Mouse (Mus musculus): ENCODE results near the gene Pcsk4.

The Pcsk4 gene

DNA sequence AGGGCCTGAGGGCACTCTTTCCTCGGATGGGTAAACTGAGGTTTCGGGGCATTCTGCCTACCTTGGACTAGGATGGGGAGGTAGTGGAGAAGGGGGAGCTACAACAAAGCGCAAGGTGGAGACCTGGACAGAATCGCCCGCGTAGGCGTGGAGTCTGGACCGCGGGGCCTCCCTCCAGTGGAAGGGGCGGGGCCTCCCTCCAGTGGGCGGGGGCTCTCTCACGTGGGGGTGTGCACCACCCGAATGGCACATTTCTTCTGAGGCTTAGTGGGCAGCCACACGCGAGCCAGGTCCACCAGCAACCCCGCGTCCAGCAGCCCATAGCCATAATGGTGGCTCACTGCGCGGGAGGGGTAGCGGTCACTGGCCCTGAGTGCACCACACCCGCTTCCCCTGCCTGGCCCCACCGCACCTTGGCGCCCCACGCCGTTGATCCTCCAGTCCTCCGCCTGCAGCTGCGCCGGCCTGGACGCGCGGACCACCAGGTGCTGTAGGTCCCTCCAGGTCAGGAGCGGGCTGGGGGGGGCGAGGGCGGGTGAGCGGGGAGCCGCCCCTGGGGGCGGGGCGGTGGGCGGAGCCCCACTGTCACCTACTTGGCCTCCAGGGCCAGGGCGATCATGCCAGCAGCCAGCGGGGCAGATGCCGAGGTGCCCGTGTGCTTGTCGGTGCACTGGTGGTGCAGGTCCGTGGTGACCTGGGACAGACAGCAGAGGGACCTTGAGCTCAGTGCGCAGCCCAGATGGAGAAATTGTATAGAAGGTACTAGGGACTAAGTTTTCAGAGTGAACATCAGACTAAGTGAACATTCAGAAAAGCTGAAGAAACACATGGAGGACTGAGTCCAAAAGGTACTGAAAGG, 5.8 kb downstream of the Pcsk4 start:
- peak; percentile 50 for DNase-seq (ENCODE audit: low read depth, low spot score)

DNA sequence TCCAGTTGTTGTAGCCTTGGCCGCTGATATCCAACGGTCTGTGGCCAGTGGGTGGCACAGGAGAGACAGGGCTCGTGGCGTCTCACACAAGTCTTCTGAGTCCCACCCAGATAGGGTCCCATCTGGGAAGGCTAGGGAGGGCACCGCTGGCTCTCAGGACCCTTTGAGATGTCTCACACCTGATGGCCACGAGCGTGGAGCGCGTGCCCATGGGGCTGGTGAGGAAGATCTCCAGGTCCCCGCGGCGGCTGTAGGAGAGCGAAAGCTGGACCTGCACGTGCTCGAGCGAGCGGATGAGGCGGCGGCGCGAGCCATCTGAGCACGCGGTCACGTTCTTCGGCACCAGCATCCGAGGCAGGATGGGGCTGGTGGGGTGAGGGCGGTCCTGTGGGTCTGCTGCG, 6.5 kb downstream of the Pcsk4 start:
- DNase-seq (ENCODE audit: low read depth, low spot score): no peak

DNA sequence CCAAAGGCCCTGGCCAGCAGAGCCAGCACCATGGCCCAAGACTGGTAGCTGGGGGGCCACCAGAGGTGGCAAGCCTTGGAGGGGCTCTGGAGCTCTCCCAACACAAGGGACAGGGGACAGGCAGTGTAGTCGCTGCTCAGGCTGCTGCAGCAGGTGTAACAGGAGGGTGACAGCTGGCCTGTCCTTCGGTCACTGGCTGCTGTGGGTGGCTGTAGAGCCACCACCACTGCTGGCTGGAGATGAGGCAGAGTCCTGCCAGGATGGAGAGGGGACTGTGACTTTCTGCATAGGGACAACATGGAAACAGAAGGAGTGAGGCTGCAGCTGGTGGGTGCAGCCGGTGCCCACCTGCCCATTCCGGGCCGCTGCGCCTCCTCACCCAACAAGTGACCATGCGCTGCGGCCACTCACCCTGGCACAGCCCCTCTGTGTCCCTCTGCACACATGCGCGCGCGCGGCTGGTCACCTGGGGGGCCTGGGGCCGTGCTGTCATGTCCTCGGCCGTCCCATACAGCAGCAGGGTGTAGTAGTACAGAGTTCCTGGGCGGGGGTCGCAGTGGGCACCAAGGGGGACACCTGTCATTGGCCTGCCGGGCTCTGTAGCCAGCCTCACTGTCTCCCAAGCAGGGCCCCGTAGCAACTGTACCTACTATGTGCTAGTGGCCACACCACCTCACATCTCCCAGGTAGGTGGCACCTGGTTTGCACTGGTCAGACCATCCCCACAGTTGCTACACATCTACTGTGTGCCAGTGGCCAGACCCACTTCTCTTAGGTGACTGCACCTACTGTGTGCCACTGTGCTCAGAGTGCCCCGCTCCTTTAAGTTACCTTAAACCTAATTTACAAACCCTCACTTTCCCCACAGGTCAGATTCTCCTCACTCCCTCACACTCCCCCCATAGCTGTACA, 7.4 kb downstream of the Pcsk4 start:
- no peak for DNase-seq (ENCODE audit: low read depth, low spot score)

DNA sequence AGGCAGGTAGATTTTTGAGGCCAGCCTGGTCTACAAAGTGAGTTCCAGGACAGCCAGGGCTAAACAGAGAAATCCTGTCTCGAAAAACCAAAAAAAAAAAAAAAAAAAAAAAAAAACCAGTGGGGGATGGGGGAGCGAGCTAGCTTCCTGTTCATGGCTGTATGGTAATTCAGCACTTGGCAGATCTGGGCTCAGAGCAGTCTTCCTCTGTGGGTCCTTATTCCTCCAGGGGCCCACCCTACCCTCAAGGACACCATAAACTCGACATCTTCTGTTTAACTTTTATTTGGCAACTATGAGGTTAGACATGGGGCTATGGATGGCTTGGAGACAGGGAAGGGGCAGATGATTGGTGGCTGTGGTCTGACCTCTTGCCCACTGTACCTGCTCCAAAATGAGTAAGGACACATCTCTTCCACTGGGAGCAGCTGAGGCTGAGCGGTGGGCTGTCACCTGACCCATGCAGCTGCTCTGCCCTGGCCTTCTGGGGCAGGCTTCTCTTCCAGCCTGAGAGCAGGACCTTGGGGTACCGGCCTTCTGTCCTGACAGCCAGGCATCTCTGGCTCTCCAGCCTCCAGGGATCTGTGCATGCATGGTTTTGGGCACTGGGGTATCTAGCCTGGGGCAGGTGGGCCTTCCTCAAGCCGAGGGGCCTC, 8.2 kb downstream of the Pcsk4 start:
- no peak for DNase-seq (ENCODE audit: low read depth, low spot score)

DNA sequence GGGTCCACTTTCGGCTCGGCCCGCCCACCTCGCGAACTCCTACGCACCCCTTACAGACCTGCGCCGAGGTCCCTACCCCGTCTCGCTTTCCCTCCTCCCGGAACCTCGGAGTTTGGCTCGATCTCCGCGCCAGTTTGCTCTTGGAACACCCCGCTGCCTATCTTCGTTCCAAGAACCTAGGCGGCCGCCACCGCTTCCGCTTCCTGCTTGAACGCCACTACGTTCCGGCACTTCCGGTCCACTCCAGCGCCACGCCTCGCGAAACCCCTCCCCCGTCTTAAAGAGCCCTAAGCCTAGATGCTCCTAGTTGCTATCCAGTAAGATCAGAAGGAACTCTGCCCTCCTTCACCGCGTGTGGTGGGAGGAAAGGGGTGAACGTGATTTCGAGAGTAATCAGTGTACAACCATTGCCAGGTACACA, 8.9 kb downstream of the Pcsk4 start, which contains the start of gene 2310011J03Rik:
2310011J03Rik (minus strand) TSS at position 198 of the 421 bp plus-strand sequence.
- DNase-seq (ENCODE audit: low read depth, low spot score): peak; percentile 88

DNA sequence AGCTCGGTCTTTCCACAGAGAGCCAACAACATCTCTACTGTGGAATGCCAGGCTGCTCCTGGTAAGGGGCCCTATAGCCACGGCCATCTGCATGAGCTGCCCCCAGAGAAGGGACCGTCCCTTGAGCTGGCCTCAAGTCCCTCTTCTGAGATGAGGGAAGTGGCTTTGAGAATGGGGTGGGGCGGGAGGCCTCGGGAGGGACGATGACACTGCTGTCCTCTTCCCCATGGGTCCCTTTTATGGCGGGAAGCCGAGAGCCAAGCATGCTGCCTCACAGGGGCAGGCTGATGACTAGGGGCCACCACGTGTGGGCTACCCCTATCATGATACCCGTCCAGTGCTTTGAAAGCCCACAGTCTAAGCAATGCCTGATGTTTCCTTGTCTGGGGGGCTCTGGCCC, 12.3 kb downstream of the Pcsk4 start:
- DNase-seq (ENCODE audit: low read depth, low spot score): no peak

DNA sequence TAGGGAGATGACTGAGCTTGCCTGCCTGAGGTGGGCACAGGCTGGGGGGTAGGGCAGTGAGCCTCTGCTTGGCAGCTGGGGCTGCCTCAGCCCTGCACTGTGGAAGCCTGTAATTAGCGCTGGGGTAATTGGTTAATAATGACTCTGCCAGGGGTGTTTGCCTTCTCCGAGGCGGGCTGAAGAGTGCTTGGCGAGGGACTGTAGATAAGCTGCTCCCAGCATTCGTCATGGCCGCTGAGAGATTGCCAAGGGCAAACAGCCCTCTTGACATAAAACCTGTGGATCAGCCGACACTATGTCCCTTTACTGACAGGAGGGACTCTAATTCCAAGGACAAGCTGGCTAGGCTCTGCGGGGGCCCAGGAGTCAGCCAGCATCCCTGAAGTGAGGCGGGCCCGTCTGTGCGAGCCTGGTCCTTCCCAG, 12.9 kb downstream of the Pcsk4 start:
- no peak for DNase-seq (ENCODE audit: low read depth, low spot score)

DNA sequence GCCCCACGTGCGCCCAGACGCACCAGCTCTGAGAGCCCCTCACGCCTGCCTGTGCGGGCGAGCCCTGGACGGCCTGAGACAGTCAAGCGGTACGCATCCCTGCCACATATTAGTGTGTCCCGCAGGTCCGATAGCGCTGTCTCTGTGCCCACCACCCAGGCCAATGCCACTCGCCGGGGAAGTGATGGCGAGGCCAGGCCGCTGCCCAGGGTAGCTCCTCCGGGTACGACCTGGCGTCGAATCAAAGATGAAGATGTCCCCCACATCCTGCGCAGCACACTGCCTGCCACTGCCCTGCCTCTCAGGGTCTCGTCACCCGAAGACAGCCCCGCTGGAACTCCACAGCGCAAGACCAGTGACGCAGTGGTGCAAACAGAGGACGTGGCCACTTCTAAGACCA, 14.0 kb downstream of the Pcsk4 start:
- no peak for DNase-seq (ENCODE audit: low read depth, low spot score)

DNA sequence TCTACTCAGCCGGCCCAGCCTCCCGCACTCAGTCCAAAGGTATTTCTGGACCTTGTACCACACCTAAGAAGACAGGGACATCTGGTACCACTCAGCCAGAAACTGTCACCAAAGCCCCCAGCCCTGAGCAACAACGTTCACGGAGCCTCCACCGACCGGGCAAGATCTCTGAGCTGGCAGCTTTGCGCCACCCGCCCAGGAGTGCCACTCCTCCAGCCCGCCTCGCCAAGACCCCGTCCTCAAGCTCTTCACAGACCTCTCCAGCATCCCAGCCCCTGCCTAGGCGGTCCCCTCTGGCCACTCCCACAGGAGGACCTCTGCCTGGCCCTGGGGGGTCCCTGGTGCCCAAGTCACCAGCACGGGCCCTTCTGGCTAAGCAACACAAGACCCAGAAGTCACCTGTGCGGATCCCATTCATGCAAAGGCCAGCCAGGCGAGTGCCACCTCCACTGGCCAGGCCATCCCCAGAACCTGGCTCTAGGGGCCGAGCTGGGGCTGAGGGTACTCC, 14.8 kb downstream of the Pcsk4 start:
- no peak for DNase-seq (ENCODE audit: low read depth, low spot score)

DNA sequence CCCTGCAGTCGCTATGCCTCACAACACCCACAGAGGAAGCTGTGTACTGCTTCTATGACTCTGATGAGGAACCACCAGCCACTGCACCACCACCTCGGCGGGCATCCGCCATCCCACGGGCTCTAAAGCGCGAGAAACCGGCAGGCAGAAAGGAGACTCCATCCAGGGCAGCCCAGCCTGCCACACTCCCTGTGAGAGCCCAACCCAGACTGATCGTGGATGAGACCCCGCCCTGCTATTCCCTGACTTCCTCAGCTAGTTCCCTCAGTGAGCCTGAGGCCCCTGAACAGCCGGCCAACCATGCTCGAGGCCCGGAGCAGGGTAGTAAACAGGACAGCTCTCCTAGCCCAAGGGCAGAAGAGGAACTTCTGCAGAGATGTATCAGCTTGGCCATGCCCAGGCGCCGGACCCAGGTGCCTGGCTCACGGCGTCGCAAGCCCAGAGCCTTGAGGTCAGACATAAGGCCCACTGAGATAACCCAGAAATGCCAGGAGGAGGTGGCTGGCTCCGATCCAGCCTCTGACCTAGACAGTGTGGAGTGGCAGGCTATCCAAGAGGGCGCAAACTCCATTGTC, 15.6 kb downstream of the Pcsk4 start:
- no peak for DNase-seq (ENCODE audit: low read depth, low spot score)

DNA sequence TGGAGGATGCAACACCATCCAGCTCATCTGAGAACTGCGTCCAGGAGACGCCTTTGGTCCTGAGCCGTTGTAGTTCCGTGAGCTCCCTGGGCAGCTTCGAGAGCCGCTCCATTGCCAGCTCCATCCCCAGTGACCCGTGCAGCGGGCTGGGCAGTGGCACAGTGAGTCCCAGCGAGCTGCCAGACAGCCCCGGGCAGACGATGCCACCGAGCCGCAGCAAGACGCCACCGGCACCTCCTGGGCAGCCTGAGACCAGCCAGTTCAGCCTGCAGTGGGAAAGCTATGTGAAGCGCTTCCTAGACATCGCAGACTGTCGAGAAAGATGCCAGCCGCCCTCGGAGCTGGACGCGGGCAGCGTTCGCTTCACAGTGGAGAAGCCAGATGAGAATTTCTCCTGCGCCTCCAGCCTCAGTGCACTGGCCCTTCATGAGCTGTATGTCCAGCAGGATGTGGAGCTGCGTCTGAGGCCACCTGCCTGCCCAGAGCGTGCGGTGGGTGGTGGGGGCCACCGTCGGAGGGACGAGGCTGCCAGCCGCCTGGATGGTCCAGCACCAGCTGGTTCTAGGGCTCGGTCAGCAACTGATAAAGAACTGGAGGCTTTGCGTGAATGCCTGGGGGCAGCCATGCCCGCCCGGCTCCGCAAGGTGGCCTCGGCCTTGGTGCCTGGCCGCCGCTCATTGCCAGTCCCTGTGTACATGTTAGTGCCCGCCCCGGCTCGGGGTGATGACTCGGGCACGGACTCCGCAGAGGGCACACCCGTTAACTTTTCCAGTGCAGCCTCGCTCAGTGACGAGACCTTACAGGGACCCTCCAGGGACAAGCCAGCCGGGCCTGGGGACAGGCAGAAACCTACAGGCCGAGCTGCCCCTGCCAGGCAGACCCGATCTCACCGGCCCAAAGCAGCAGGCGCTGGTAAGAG, 16.5 kb downstream of the Pcsk4 start:
- no peak for DNase-seq (ENCODE audit: low read depth, low spot score)

DNA sequence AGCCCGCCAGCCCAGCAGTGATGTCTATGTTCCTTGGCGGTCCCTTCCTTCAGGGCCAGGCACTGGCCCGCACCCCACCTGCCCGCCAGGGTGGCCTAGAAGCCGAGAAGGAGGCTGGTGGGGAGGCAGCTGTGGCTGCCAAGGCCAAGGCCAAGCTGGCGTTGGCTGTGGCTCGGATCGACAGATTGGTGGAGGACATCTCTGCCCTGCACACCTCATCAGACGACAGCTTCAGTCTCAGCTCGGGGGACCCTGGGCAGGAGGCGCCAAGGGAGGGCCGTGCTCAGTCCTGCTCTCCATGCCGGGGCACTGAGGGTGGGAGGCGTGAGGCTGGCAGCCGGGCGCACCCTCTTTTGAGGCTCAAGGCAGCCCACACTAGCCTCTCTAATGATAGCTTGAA, 17.7 kb downstream of the Pcsk4 start:
- DNase-seq (ENCODE audit: low read depth, low spot score): no peak

DNA sequence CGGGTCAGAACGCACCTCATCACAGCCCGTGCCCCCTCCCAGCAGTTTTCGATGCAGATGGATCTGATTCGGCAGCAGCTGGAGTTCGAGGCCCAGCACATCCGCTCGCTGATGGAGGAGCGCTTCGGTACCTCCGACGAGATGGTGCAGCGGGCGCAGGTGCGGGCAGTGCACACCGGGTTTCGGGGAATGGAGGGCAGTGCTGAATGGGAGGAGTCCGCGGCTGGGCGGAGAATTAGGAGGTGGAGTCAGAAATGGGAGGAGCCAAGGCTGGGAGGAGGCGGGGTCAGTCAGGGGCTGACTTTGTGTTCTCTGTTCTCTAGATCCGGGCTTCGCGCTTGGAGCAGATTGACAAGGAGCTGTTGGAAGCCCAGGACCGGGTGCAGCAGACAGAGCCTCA, 24.4 kb downstream of the Pcsk4 start:
- DNase-seq (ENCODE audit: low read depth, low spot score): no peak

DNA sequence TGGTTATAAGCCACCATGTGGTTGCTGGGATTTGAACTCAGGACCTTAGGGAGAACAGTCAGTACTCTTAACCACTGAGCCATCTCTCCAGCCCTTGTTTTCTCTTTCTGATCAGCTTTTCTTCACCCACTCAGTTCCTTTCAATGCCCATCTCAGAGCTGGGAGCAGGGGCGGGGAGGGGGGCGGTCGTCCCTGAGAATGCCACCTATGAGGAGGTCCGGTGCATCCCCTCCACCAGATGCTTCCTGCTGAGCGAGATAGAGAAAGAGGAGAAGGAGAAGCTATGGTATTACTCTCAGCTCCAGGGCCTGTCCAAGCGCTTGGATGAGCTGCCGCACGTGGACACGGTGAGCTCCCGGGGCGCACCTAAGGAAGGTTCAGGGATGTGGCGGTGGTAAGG, 24.8 kb downstream of the Pcsk4 start:
- no peak for DNase-seq (ENCODE audit: low read depth, low spot score)

DNA sequence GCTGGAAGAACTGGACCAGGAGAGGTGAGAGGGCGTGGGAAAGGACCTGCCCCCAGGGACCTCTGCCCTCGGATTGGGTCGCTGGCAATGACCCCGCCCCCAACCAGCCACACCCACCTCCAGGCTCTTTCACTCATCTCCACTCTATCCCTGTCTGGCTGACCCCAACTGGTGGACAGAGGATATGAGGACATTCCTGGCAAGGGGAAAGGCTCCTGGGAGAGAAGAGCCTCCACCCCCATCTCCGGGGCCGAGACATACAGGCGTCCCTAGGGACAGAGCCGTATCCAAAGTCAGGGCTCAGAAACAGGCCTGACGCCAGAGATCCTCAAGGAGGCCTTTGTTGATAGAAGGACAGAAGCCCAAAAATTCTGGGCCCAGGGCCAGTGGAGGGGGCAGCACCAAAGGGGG, 26.8 kb downstream of the Pcsk4 start:
- DNase-seq (ENCODE audit: low read depth, low spot score): no peak

DNA sequence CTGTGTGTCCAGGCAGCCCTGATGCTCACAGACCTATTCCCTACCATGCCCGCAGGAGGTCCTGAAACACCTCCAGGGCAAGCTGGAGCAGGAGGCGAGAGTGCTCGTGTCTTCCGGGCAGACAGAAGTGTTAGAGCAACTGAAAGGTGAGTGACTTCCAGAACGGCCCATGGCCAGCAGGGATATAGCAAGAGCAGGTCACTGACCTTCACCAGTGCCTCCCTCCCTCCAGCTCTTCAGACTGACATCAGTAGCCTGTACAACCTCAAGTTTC, 27.3 kb downstream of the Pcsk4 start:
- no peak for DNase-seq (ENCODE audit: low read depth, low spot score)

DNA sequence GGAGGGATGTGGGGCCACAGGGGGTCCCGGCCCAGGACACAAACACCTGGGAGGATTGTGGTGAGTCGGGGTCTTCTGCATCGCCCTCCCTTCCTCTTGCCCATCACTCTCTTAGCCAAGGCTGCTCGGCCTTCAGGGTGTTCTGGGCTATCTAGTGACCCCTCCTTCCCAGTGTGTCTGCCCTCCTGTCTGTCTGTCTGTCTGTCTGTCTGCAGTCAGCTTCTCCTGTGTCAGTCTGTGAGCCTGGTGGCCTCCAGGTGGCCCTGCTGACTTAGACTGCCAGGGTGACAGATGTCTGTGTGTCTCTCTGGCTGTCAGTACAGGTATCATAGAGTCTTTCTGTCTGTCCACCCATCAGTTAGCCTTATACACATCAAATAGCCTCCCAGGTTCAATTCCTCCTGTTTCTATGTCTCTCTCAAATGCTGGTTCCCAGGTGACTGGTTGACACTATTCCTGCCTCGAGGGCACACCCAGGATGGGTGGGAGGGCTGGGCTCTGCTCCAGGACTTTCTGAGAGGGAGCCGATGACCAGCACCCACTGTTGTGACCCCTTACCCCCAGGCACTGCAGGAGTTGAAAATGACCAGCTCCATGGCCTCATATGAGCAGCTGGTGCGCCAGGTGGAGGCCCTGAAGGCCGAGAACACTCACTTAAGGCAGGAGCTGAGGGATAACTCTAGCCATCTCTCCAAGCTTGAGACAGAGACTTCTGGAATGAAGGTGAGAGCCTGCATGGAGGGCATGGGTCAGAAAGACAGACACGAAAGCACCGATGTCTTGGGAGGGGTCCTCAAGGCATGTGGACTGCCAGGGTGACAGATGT, 27.8 kb downstream of the Pcsk4 start:
- no peak for DNase-seq (ENCODE audit: low read depth, low spot score)

DNA sequence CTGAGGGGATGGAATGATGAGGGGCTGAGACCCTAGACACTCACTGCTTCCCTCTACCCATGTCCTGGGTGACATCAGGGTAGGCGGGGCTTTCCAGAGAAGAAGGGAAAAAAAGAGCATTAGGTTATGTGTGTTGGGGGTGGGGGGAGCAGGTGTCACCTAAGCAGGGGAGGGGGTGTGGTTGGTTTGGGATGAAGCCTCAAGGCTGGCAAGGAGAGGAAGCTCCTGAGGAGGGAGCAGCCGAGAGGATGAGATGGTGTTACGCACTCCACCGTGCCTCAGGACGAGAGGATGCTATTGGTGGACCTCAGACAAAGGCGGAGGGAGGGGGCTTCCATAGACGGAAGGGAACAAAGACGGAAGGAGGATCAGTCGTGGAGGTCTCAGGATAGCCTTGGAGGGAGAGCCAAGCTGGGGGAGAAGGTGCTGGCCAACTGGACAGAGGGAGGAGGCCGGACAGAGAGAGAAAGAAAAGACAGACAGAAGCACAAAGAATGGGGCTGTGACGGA, 28.6 kb downstream of the Pcsk4 start:
- DNase-seq (ENCODE audit: low read depth, low spot score): no peak

DNA sequence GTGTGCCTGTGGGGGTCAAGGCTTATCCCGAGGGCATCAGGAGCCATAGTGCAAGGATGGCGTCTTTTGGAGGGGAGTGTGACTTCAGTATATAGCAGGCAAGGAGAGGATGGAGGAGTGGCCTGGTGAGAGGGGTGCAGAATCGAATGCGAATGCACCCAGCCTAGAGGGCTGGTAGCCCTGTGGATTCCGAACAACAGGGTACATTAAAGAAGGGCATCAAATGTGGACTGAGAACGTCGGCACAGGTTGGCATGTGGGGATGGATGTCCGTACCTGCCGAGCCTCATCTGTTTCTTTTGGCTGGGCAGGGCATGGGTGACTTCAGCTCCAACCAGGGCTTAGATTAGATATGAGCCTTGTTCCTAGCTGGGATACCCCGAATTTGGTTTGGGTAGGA, 29.5 kb downstream of the Pcsk4 start:
- DNase-seq (ENCODE audit: low read depth, low spot score): no peak

DNA sequence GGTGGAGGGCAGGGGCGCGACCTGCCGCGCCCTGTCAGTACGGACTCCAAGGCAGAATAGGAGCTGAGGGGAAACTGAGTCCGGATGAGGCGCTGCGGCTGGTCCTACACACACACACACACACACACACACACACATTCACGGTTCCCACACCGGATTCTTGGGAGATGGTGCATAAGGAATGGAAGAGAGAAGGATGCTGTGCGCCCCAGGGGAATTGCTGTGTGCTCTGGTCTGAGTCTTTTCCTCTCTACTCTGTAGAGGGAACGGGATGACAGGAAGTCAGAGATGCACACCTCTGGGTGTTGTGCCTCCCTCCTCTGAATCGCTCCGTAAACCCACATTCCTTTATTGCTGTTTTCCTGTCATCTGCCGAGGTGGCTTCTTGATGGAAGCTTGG, 30.0 kb downstream of the Pcsk4 start:
- no peak for DNase-seq (ENCODE audit: low read depth, low spot score)
